ENCODE assay signal across 10 mouse cellular contexts in genomic region chr8:119972558-119972957, GRCm38 (mm10). TPM values are rescaled to one million over a fixed set of nuclear protein-coding genes. Genes with fewer than 3 reads are reported as not detected.
DNase-seq lines count a peak whose midpoint lies in the region; ATAC-seq and TF ChIP-seq lines count a peak whose summit lies in the region.
"Had no signal": no experiment of that assay in that cellular context is flagged by ENCODE, and none has a peak within 500 bp of the region (broad histone marks: within the 10 kb centered on the region; RNA-seq: fewer than 3 reads in every experiment).

No protein-coding gene starts in this region.

- no peak overlapping the region for H3K9ac ChIP-seq in heart, embryonic 14.5 days (ENCODE audit: low read length)
- no peak overlapping the region for H3K9ac ChIP-seq in lung, postnatal 0 days (replicated peaks; ENCODE audit: low read depth)

- H3K4me3 ChIP-seq in heart, embryonic 14.5 days (ENCODE audit: control insufficient read depth in 1 of 2, insufficient read depth in 1 of 2, low read depth in 1 of 2, low read length in 2 of 2) = no peak overlapping the region
- H3K4me3 ChIP-seq in lung, postnatal 0 days (ENCODE audit: low read depth, low read length) = no peak overlapping the region

- no peaks in the 10 kb centered on the region for H3K36me3 ChIP-seq in heart, embryonic 14.5 days (ENCODE audit: control insufficient read depth, insufficient read depth, low read length)
- H3K36me3 ChIP-seq in lung, postnatal 0 days (ENCODE audit: insufficient read depth, low read length) = no peaks in the 10 kb centered on the region

- H3K4me1 ChIP-seq in heart, embryonic 14.5 days (ENCODE audit: control insufficient read depth in 2 of 2, insufficient read depth in 2 of 2, low read length in 2 of 2) = peaks cover 2 to 3% of the 10 kb centered on the region in 2 experiments; a peak in 1 of 4 replicates
- H3K4me1 ChIP-seq in lung, postnatal 0 days (ENCODE audit: insufficient read depth, low read depth, low read length) = no peaks in the 10 kb centered on the region

- DNase-seq in heart, adult 18-20 months = no peak
- peak; percentile 52 for DNase-seq in lung, postnatal 0 days (ENCODE audit: low spot score)
- no peak for DNase-seq in lung, postnatal 25 days (ENCODE audit: low spot score)
- DNase-seq in thymus, postnatal 14 days = peak; percentile 39
- no peak for DNase-seq in neural tube, embryonic 10.5 days (ENCODE audit: extremely low spot score, low spot score)
- DNase-seq in gastrocnemius, postnatal 36 days = no peak

- ATAC-seq in heart, embryonic 14.5 days (ENCODE audit: insufficient number of reproducible peaks, insufficient read depth, low FRiP score, low read depth) = 0 out of 2 replicates have a peak, but pooled peaks have one; percentile 33
- peak; percentile 71 for ATAC-seq in lung, postnatal 0 days
- ATAC-seq in hematopoietic stem cell, adult 5-6 weeks (replicated peaks in 1 of 2; ENCODE audit: insufficient read depth in 1 of 2, low FRiP score in 2 of 2, low TSS enrichment in 1 of 2, low read depth in 1 of 2, poor library complexity in 2 of 2, severe bottlenecking in 2 of 2) = peak; percentile 69 to 70

- TF ChIP-seq EP300 in lung, postnatal 0 days (IDR thresholded peaks at IDR 0.05) = no peak

- intact Hi-C loops in gastrocnemius, postnatal 36 days (cut with DNase I) = no loop called here

- WGBS in heart, embryonic 14.5 days = 53% methylated on average over 12 of the region's 12 CpGs
- WGBS in lung, postnatal 0 days = 43% methylated on average over 12 of the region's 12 CpGs

- peaks cover 4% of the 10 kb centered on the region for H3K9me3 ChIP-seq in heart, embryonic 14.5 days (ENCODE audit: control insufficient read depth, low read length)
- H3K9me3 ChIP-seq in lung, postnatal 0 days (ENCODE audit: low read length) = no peaks in the 10 kb centered on the region

- H3K27ac ChIP-seq in heart, embryonic 14.5 days (replicated peaks in 1 of 2; ENCODE audit: control insufficient read depth in 1 of 2, insufficient read depth in 1 of 2, low read depth in 2 of 2, low read length in 2 of 2) = peak overlapping the region in 1 of 2 experiments; percentile 15; a peak in 1 of 4 replicates
- no peak overlapping the region for H3K27ac ChIP-seq in lung, postnatal 0 days (ENCODE audit: low read length)
- H3K27ac ChIP-seq: macrophage had no signal

- H3K27me3 ChIP-seq in heart, embryonic 14.5 days (ENCODE audit: control insufficient read depth, insufficient read depth, low read length) = no peaks in the 10 kb centered on the region
- no peaks in the 10 kb centered on the region for H3K27me3 ChIP-seq in lung, postnatal 0 days (replicated peaks; ENCODE audit: insufficient read depth, low read length)

- TF ChIP-seq CTCF in lung, postnatal 0 days (IDR thresholded peaks at IDR 0.05) = no peak

- no peak overlapping the region for H3K4me2 ChIP-seq in heart, embryonic 14.5 days (ENCODE audit: low read length)
- no peak overlapping the region for H3K4me2 ChIP-seq in lung, postnatal 0 days (replicated peaks; ENCODE audit: low read depth, low read length)

RNA-seq across cellular contexts. Expression of gene Crispld2, which starts 19.7 kb away (rescaled TPM):
- polyA plus RNA-seq in heart, embryonic 14.5 days (2014; fragmentation: Nextera tagmentation; extraction: Ambion mirVana) = 1.2 and 1.8 TPM in 2 replicates
- 10 to 100 TPM; 25.1 to 27.1 TPM for total RNA-seq in heart, adult 18-20 months (2021)
- polyA plus RNA-seq in lung, postnatal 0 days (2015; fragmentation: Nextera tagmentation; extraction: Ambion mirVana) = 9.7 and 16.8 TPM in 2 replicates
- 2.1 and 6.6 TPM in 2 replicates for total RNA-seq in hematopoietic stem cell, adult 5-6 weeks (2017)
- total RNA-seq in gastrocnemius, postnatal 36 days (2021) = 10 to 100 TPM in 1 of 2 experiments, 1 to 10 TPM in 1; 8.1 to 12.3 TPM
- total RNA-seq: CH12.LX had no signal

Comparison
In these comparisons a context has a peak if more than half of its experiments do, and no peak if none do; other contexts are left out.
1. DNase-seq: peak in lung, postnatal 0 days (single experiment) and thymus, postnatal 14 days (single experiment); none in heart, adult 18-20 months (0 of 2), lung, postnatal 25 days (single experiment), neural tube, embryonic 10.5 days (single experiment) and gastrocnemius, postnatal 36 days (0 of 2).
2. Peak in every context shown above with its lines, with median percentiles within 50 percentile points of each other: ATAC-seq.